Comparison of ENCODE assay signal across 12 mouse cellular contexts in genomic region chr7:120693831-120694375, GRCm38 (mm10). TPM values are rescaled to one million over a fixed set of nuclear protein-coding genes. Genes with fewer than 3 reads are reported as not detected.
"Had no signal": no experiment of that assay in that cellular context is flagged by ENCODE, and none has a peak within 500 bp of the region (broad histone marks: within the 10 kb centered on the region; RNA-seq: fewer than 3 reads in every experiment).

No protein-coding gene starts in this region.

- DNase-seq: kidney, adult 2 months; kidney, postnatal 14 days; left cerebral cortex, postnatal 4 days; lung, adult 2 months; lung, postnatal 4 days; retina, postnatal 1 day had no signal

RNA-seq across cellular contexts. Expression of gene Pdzd9, which starts 23.8 kb away (rescaled TPM):
- total RNA-seq: layer of hippocampus, postnatal 14 days; left cerebral cortex, adult 18-20 months; left cerebral cortex, postnatal 10 days; liver, adult 2 months; monocyte, adult 5-6 weeks had no signal
- polyA plus RNA-seq: liver, adult 2 months; lung, adult 2 months; small intestine, adult 2 months had no signal

RNA-seq across cellular contexts. Expression of gene Vwa3a, which starts 45.2 kb away (rescaled TPM):
- total RNA-seq: monocyte, adult 5-6 weeks had no signal
- polyA plus RNA-seq: liver, adult 2 months had no signal
